Mouse (Mus musculus): ENCODE measurements at regions not wholly inside any gene's neighbourhood (a gene's known extent, or its start where the extent isn't known, plus 50 kb on each side); places are given as distances from the start of the nearest gene placed in this dataset.

GRCm38 (mm10) chr9:33800763-33801162 lies 684.9 kb upstream of the Kirrel3 start:
- DNase-seq (ENCODE audit: low spot score) = no peak

GRCm38 (mm10) chr9:33814739-33815368 lies 670.8 kb upstream of the Kirrel3 start:
- DNase-seq (ENCODE audit: low spot score) = no peak

GRCm38 (mm10) chr9:33822574-33823394 lies 662.9 kb upstream of the Kirrel3 start:
- no peak for DNase-seq (ENCODE audit: low spot score)

GRCm38 (mm10) chr9:33826116-33826515 lies 659.6 kb upstream of the Kirrel3 start:
- DNase-seq (ENCODE audit: low spot score) = no peak

- DNase-seq (ENCODE audit: low spot score) = no peak
Observed at GRCm38 (mm10) chr9:33827409-33827808, 658.3 kb upstream of the Kirrel3 start.

- DNase-seq (ENCODE audit: low spot score) = no peak
Observed at GRCm38 (mm10) chr9:33837666-33838380, 647.9 kb upstream of the Kirrel3 start.

- DNase-seq (ENCODE audit: low spot score) = no peak
Observed at GRCm38 (mm10) chr9:33849623-33850022, 636.1 kb upstream of the Kirrel3 start.

- DNase-seq (ENCODE audit: low spot score) = no peak
Observed at GRCm38 (mm10) chr9:33850024-33850423, 635.7 kb upstream of the Kirrel3 start.

- no peak for DNase-seq (ENCODE audit: low spot score)
Observed at GRCm38 (mm10) chr9:33850993-33851392, 634.7 kb upstream of the Kirrel3 start.

- DNase-seq (ENCODE audit: low spot score) = peak; percentile 60
Observed at GRCm38 (mm10) chr9:33856169-33856568, 629.5 kb upstream of the Kirrel3 start.

GRCm38 (mm10) chr9:33858511-33858910 lies 627.2 kb upstream of the Kirrel3 start:
- DNase-seq (ENCODE audit: low spot score) = no peak

GRCm38 (mm10) chr9:33868666-33869065 lies 617.0 kb upstream of the Kirrel3 start:
- no peak for DNase-seq (ENCODE audit: low spot score)

- no peak for DNase-seq (ENCODE audit: low spot score)
Observed at GRCm38 (mm10) chr9:33887279-33887678, 598.4 kb upstream of the Kirrel3 start.

GRCm38 (mm10) chr9:33892001-33892400 lies 593.7 kb upstream of the Kirrel3 start:
- DNase-seq (ENCODE audit: low spot score) = no peak

GRCm38 (mm10) chr9:33901313-33902076 lies 584.2 kb upstream of the Kirrel3 start:
- no peak for DNase-seq (ENCODE audit: low spot score)

- DNase-seq (ENCODE audit: low spot score) = no peak
Observed at GRCm38 (mm10) chr9:33903991-33904570, 581.6 kb upstream of the Kirrel3 start.

GRCm38 (mm10) chr9:33914919-33915318 lies 570.8 kb upstream of the Kirrel3 start:
- no peak for DNase-seq (ENCODE audit: low spot score)

- DNase-seq (ENCODE audit: low spot score) = no peak
Observed at GRCm38 (mm10) chr9:33915349-33916056, 570.2 kb upstream of the Kirrel3 start.

- DNase-seq (ENCODE audit: low spot score) = no peak
Observed at GRCm38 (mm10) chr9:33930286-33930685, 555.4 kb upstream of the Kirrel3 start.

- DNase-seq (ENCODE audit: low spot score) = no peak
Observed at GRCm38 (mm10) chr9:33934071-33934470, 551.6 kb upstream of the Kirrel3 start.

GRCm38 (mm10) chr9:33954319-33954718 lies 531.4 kb upstream of the Kirrel3 start:
- DNase-seq (ENCODE audit: low spot score) = no peak
